Mouse (Mus musculus) right cerebral cortex, adult 18-20 months (tissue): ENCODE measurements around the gene Ccnd3.
A peak's percentile ranks its signal among the peaks of the same experiment; 100 is the strongest.

Source experiments
- DNase-seq: peaks from one replicate; pipeline ENCODE4 v3.0.0; 2022; ENCODE audit warnings: mixed read lengths

The Ccnd3 gene

DNA sequence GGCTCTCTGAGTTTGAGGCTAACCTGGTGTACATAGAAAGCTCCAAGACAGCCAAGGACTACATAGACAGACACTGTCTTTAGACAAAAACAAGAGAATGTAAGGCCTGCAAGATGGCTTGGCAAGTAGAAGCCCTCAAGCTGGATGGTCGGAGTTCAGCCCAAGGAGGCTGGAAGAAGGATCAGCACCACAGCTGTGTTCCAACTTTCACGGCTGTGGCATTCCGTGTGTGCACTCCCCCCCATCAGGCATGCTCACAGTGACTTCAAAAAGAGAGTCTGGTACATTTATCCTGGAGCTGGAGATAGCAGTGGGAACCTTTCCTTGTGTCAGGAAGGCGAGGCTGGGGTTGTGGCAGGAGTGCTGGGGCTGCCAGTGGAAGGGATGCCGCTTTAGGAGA lies 121.2 kb downstream of the Ccnd3 start:
- no peak for DNase-seq

DNA sequence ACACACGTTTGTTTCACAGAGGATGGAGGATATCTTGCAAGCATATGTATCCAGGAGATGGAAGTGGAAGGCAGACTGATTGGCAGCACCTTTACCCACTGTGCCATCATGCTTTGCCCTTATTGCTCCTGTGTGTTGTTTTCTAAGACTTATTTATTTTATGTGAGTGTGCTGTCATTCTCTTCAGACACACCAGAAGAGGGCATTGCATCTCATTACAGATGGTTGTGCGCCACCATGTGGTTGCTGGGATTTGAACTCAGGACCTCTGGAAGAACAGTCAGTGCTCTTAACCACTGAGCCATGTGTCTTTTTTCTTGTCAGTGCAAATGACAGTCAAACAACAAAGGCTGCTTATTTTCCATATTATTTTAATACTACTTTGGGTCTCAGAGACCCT lies 122.9 kb downstream of the Ccnd3 start:
- no peak for DNase-seq

DNA sequence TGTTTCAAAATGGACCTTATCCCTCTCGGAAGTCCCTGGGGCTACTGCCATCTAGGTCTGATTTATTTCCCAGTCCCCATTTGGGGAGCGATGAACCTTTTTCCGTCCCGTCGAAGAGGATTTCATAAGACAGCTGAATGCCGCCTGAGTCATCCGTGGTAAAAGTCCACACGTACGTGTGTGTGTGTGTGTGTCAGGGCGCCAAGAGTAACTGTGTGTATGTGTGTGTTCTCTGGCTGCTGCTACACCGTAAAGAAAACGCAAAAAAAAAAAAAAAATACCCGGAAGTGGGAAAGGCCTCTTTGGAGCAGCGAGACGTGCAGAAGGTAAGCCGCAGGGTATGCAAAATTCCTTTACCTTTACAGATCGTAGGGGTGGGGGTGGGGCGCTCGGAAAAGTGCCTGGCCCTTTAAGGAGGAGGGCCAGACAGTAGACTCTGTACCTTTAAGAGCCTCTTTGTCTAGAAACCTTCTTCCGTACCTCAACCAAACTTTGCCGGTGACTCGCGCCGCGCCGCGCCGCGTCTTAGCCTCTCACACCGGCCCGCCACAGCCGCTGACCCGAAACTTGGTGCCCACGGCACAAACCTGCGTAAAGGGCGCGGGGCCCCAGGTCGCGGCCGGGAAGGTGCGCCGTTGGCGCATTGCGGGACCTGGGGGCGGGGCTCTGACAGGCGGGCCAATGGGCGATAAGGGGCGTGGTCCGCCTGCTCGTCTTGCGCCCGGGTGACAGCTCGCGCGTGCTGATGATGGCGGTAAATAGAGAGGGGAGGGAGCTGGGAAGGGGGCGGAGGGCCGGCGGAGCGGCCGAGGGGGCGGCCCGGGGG lies 124.2 kb downstream of the Ccnd3 start:
- peak; percentile 94 for DNase-seq

DNA sequence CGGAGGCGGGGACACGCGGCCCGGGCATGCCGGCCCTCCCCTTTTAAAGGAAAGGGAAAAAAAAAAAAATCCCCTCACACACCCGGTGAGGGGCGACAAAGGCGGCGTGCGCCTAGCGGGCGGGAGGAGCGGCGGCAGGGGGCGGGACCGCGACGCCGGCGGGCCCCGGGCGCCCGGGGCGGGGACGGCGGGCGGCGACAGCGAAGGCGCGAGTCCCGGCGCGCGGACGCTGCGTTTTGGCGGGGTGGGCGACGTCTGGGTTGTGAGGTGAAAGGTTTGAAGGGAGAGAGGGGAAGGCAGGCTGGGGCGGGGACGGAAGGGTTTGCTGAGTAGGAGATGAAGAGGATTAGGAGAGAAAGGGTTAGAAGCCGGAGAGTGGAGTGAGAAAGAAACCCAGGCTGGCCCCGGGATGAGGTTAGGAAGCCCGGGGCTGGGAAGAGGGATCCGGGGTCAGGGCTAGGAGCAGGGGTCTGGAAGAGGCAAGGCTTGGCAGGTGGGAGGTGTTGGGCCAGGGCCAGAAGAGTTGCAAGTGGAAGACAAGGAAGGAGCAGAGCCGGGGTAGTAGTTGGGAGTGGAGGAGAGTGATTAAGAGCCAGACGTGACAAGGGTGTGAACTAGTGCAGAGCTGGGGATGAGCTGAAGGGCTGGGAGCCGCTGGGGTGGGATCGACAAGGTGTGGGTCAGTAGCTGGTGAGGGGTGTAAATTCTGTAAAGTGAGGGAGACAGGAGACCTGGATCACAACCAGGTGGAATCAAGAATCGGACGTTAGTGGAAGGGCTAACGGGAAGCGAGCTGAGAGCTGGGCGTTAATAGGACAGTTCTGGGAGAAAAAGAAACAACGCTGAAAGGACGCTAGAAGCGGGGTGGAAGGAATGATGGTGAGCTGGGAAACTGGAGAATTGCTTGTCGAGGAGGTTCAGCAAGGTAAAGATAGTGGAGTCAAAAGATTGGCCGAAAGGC lies 125.1 kb downstream of the Ccnd3 start:
- peak; percentile 29 for DNase-seq

DNA sequence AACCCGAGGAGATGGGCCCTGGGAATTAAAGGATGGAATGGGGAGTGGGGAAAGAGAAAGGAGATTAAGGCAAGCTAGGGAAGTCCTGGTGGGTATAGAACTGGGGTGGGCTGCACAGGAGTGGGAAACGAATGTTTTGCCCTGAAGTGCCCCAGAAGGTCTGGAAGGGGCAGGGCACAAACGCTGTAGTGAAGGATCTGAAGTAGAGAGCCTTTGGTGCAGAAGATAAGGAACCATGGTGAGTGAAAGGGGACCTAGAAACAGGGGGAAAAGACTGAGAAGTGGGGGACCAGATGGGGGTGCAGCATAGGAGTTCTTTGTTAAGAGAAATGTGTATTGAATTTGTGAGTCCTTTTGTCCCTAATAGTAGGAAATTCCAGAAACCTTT lies 125.8 kb downstream of the Ccnd3 start, which contains the start of gene Usp49:
Gene Usp49 (plus strand): TSS at position 13 of the 388 bp plus-strand sequence.
- DNase-seq: no peak

DNA sequence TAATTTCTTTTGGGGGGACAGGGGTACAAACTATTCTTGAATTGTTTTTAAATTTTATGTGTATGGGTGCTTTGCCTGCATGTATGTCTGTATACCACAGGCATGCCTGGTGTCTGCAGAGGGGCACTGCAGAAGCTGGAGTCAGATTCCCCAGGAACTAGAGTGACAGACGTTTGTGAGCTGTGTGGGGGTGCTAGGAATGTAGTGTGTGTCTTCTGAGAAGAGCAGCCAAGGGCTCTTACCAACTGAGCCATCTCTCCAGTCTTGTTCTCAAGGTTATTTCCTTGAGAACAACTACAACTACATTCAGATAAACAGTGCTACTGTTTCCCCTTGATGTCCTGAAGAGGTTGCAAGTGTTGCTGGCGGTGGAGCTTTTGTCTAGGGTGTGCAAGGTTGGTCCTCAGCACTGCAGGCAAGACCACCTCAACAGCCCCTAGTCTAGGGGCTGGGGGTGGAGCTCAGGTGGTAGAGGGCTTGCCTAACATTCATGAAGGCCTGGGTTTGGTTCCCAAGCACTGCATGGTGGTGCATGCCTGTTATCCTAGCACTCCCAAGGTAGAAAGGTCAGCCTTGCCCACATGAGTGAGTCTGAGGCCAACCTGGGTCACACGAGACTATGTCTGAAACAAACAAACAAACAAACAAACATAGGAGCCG lies 127.5 kb downstream of the Ccnd3 start:
- no peak for DNase-seq

DNA sequence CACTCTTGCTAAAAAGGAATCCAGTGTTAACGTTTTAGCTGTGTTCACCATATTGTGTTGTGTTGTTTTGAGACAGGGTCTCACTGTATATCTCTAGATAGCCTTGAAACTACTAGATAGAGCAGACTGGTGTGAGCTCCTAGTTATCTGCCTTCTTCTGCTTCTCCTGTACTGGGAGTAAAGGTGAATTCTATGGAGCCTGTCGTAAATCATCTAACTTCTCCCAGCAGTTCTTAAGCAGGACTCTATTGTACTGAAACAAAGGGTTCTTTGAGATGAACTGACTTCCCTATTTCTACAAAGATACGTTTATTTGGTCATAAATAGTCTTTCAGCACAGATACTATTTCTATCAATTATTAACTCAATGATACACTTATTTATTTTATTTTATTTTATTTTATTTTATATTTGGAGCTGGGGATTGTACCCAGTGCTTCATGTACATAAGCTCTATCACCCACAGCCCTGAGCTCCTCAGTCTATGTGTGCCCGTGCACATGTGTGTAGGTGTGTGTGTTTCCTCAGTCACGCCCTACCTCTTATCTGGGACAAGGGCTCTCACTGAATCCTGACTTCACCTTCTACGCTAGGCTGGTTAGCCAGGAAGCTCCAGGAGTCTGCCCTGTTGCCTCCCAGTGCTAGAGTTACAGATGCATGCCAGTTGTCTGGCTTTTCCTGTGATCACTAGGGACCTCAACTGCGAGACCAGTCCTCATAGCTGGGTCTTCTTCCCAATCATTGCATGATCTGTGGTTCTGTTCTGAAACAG lies 129.3 kb downstream of the Ccnd3 start:
- no peak for DNase-seq

DNA sequence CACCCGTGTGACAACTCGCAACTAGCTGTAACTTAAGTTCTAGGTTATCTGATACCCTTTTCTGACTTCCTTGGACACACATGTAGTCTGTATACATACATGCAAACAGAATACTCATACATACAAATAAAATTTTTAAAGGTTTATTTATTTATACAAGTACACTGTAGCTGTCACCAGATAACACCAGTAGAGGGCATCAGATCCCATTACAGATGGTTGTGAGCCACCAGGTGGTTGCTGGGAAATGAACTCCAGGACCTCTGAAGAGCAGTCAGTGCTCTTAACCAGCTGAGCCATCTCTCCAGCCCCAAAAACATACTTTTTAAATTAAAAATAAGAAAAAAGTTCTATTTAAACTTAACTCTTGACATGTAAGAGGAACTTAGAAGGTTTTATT lies 138.1 kb downstream of the Ccnd3 start:
- no peak for DNase-seq

DNA sequence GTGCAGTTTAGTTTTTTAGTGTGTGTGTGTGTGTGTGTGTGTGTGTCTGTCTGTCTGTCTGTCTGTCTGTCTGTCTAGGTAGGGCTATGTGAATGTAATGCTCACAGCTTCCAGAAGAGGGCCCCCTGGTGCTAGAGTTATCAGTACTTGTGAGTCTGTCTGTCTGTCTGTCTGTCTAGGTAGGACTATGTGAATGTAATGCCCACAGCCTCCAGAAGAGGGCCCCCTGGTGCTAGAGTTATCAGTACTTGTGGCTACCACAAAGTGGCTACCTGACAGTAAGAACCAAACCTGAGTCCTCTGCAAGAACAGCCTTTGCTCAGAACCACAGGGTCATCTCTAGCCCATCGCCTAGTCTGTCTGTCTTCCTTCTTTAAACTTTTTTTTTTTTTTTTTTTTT lies 141.8 kb downstream of the Ccnd3 start:
- DNase-seq: peak; percentile 10

DNA sequence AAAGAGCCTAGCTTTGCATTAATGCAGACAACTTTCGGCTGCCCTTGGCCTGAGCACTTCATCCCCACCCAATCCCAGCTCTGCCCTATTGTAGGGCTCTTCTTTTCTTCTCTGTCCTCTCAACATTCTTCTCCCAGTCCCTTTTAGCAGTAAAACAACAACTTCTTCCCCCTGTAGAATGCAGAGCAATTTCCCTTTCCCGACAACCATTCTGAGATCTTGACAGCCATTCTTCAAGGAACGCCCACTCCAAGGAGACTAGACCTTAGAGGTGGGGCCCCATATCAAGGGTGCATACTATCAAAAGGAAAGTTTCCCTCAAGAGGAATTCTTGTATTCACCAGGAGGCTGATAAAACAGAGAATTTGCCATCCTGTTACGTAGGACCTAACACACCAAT lies 144.1 kb downstream of the Ccnd3 start:
- DNase-seq: no peak
